7 mouse cellular contexts compared by ENCODE assay signal in the genomic region with DNA sequence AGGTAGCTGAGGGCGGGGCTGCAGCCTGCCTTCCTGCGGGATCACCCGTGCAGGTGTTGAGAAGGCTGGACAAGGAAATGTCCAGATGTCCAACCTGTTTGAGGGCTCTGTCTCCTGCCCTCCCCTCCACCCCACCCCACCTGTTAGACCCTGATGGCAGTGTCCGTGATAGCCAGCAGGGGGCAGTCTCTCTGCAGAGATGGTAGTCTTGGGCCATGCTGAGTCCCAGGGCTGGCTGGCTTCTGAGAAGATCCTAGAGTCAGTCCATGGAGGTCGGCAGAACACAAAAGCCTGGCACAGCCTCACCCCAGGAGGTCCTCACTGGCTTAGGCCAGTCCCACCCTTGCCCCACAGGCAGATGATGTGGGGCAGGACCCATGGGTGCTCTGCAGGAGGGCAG. TPM values are rescaled to one million over a fixed set of nuclear protein-coding genes. Genes with fewer than 3 reads are reported as not detected.
A peak's percentile ranks its signal among the peaks of the same experiment; 100 is the strongest.
DNase-seq lines count a peak whose midpoint lies in the region; ATAC-seq and TF ChIP-seq lines count a peak whose summit lies in the region.

No protein-coding gene starts in this region.

- TF ChIP-seq CTCF in E14TG2a.4 (conservative IDR thresholded peaks at IDR 0.05; ENCODE audit: low read length): peak; percentile 68

- no peaks in the 10 kb centered on the region for H3K9me3 ChIP-seq in E14TG2a.4 (ENCODE audit: low read length)

- H3K27me3 ChIP-seq in E14TG2a.4 (ENCODE audit: insufficient read depth, low read length): peaks cover 35% of the 10 kb centered on the region

- peak; percentile 52; the same call in 1 of the 2 replicates for ATAC-seq in granulocyte monocyte progenitor cell, adult 5-6 weeks (replicated peaks; ENCODE audit: poor library complexity, severe bottlenecking)

- H3K4me3 ChIP-seq in E14TG2a.4 (replicated peaks; ENCODE audit: low read length): no peak overlapping the region

- H3K36me3 ChIP-seq in E14TG2a.4 (ENCODE audit: insufficient read depth, low read length): no peaks in the 10 kb centered on the region

- H3K4me1 ChIP-seq in E14TG2a.4 (replicated peaks; ENCODE audit: low read depth, low read length): peaks cover 8% of the 10 kb centered on the region

- peak; percentile 85 for DNase-seq in ZHBTc4 (ENCODE audit: low read depth, low spot score)
- peak; percentile 68 to 79 for DNase-seq in cerebellum, postnatal 25 days
- DNase-seq in kidney, postnatal 25 days: peak; percentile 85
- DNase-seq in lung, postnatal 10 days: peak; percentile 80
- DNase-seq in right cerebral cortex, postnatal 4 days: peak; percentile 64

RNA-seq across cellular contexts. Expression of gene Qrfp, which starts 5.0 kb away (rescaled TPM):
- not detected in 2 replicates for total RNA-seq in granulocyte monocyte progenitor cell, adult 5-6 weeks (2014; fragmentation: Nextera tagmentation)
- total RNA-seq in granulocyte monocyte progenitor cell, adult 5-6 weeks (2017): not detected in 2 replicates

RNA-seq across cellular contexts. Expression of gene Fibcd1, which starts 30.4 kb away (rescaled TPM):
- not detected in 2 replicates for total RNA-seq in granulocyte monocyte progenitor cell, adult 5-6 weeks (2014; fragmentation: Nextera tagmentation)
- not detected in 2 replicates for total RNA-seq in granulocyte monocyte progenitor cell, adult 5-6 weeks (2017)
